Mouse (Mus musculus) embryonic facial prominence, embryonic 12.5 days (tissue): ENCODE measurements around the gene Morc4. TPM values are rescaled to one million over a fixed set of nuclear protein-coding genes. Genes with fewer than 3 reads are reported as not detected.

Experiments
- ATAC-seq: fragments of 200-750 bp; cut with Nextera tagmentation; 2 replicates; pipeline ENCODE4 v1.8.0; 2017; ENCODE audit not compliant: insufficient number of reproducible peaks, insufficient read depth, low FRiP score, low TSS enrichment
- H3K27ac ChIP-seq: fragments of 300-500 bp; sonication (generic); 2 replicates; pipeline ENCODE4 v1.5.1; 2016; ENCODE audit warnings: mild to moderate bottlenecking
- H3K27me3 ChIP-seq: fragments of 300-500 bp; sonication (generic); 2 replicates; pipeline ENCODE4 v1.6.1; 2016; ENCODE audit warnings: mild to moderate bottlenecking, moderate library complexity
- H3K36me3 ChIP-seq: fragments of 300-500 bp; sonication (generic); 2 replicates; pipeline ENCODE4 v1.6.1; 2016; ENCODE audit warnings: mild to moderate bottlenecking
- H3K4me1 ChIP-seq: fragments of 300-500 bp; sonication (generic); 2 replicates; pipeline ENCODE4 v1.6.1; 2016
- H3K4me2 ChIP-seq: fragments of 300-500 bp; sonication (generic); replicated peaks from 2 replicates; pipeline ENCODE4 v1.6.1; 2016; ENCODE audit warnings: mild to moderate bottlenecking, moderate library complexity
- H3K4me3 ChIP-seq: fragments of 300-500 bp; sonication (generic); 2 replicates; pipeline ENCODE4 v1.5.1; 2016; ENCODE audit warnings: mild to moderate bottlenecking
- H3K9ac ChIP-seq: fragments of 300-500 bp; sonication (generic); 2 replicates; pipeline ENCODE4 v1.6.1; 2016; ENCODE audit warnings: mild to moderate bottlenecking, moderate library complexity
- H3K9me3 ChIP-seq: fragments of 300-500 bp; sonication (generic); 2 replicates; pipeline ENCODE4 v1.6.1; 2016; ENCODE audit warnings: mild to moderate bottlenecking, moderate library complexity
- WGBS: fragments of 180-500 bp; shearing (Covaris S2); methylation state at CpG from one replicate; pipeline ENCODE4 v1.1.7; 2016; 5-methylcytosine and 5-hydroxymethylcytosine counted together
- polyA plus RNA-seq: library from polyadenylated mRNA; unstranded; fragments of >200 nt; fragmentation: Nextera tagmentation; extraction: Ambion mirVana; gene quantifications from 2 replicates; pipeline ENCODE4 v1.2.1, GENCODE M21; 2016

The Morc4 gene
- 12.8 and 14.2 TPM in 2 replicates for polyA plus RNA-seq

DNA sequence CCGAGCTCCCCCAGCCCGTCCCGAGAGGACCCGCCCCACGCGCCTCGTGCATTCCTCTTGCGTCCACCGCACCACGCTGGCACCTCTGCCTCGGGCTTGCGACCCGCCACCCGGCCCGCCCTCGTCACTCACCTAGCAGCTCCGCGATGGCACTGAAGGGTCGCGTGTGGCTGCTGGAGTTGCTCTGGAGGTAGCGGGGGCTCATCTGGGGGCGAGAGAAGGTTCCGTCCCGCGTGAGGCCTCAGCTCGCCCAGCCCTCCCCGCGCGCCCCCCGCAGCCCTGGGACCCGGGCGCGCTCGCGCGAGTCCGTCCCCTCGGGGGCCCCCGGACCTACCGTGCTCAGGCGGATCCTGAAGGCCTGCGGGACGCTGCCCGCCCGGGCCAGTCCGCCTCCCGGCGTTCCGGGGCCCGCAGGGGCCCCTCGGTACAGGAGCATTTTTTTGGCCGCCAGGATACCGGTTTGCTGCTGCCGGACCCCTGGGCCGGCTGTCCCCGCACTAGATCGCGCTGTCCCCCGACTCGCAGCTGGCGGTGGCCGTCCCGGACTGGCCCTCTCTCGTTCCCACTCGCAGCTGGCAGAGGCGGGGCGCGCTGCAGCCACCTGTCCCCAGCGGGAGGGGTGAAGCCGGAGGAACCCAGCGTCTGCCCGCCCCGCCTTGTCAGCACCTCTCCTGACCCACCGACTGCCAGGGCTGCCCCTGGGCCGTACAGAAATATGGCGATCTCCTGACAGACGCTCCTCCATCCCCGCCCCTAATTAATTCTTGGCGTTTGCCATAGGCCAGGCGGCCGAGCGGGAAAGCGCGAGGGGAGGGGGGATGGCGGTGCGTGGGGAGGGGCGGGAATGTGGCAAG, at the start of gene Morc4:
TSS of gene Morc4 (minus strand) at position 740 of the 854 bp plus-strand sequence.
- Histone ChIP-seq H3K4me1 (no peaks in the 10 kb centered on the region), H3K9me3 (no peaks in the 10 kb centered on the region)
- 29% methylated on average over 53 of the region's 87 CpGs for WGBS

DNA sequence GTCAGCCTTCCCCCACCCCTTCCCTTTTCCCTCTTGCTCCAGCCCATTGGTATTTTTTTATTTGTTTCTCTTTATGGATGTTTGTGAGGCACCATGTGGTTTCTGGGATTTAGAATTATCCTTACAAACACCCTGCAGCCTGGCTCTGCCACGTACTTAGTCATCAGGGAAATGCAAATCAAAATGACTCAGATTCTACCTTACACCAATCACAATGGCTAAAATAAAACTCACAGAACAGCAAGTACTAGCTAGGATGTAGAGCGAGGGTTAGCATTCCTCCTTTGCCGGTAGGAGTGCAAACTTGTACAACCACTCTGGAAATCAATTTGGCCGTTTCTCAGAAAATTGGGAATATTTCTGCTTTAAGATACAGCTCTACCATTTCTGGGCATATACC, 49.1 kb upstream of the Morc4 start:
- 86% methylated on average over 4 of the region's 4 CpGs for WGBS
- Histone ChIP-seq H3K4me3 (no peak overlapping the region), H3K4me2 (no peak overlapping the region), H3K36me3 (no peaks in the 10 kb centered on the region), H3K27ac (no peak overlapping the region), H3K9me3 (no peaks in the 10 kb centered on the region), H3K9ac (no peak overlapping the region), H3K27me3 (no peaks in the 10 kb centered on the region), H3K4me1 (no peaks in the 10 kb centered on the region)
- no peak for ATAC-seq

More for the DNA sequence above, at the start of gene Morc4:
- no peak within 1 kb of the TSS for H3K27ac ChIP-seq
- ATAC-seq: peak; percentile 84
- H3K4me3 ChIP-seq: peak within 1 kb of the TSS; percentile 55
- H3K36me3 ChIP-seq: no peaks in the 10 kb centered on the region
- peak within 1 kb of the TSS; percentile 63 for H3K4me2 ChIP-seq
- peak within 1 kb of the TSS; percentile 50 for H3K9ac ChIP-seq
- H3K27me3 ChIP-seq: peaks cover 13% of the 10 kb centered on the region

DNA sequence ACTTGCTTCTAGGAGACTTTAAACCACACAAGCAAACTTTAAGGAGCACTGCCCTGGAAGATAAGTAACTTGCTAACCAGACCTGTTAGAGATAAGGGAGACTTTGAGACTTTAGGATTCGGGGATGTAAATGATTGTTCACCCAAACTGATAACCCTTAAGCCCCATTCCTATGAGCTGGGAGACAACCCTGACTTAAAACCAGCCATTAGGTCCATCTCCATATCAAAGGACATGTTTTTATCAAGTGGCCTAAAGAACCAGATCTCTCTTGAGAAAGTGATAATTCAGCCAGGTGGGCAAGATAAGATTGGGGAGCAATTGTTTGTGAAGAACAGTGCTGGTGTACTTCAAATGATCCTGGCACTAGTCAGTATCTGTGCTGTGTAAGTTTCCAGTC, 19.9 kb upstream of the Morc4 start:
- Histone ChIP-seq H3K4me3 (no peak overlapping the region), H3K4me2 (no peak overlapping the region), H3K9ac (no peak overlapping the region), H3K4me1 (no peaks in the 10 kb centered on the region), H3K36me3 (no peaks in the 10 kb centered on the region), H3K27me3 (no peaks in the 10 kb centered on the region), H3K27ac (no peak overlapping the region), H3K9me3 (no peaks in the 10 kb centered on the region)
- 88% methylated on average over 1 of the region's 1 CpGs for WGBS
- no peak for ATAC-seq

GRCm38 (mm10) chrX:139883221-139883620, 11.7 kb upstream of the Morc4 start:
- H3K4me2 ChIP-seq: no peak overlapping the region
- no peaks in the 10 kb centered on the region for H3K36me3 ChIP-seq
- no peaks in the 10 kb centered on the region for H3K4me1 ChIP-seq
- no peak overlapping the region for H3K9ac ChIP-seq
- no peaks in the 10 kb centered on the region for H3K27me3 ChIP-seq
- ATAC-seq: no peak
- H3K4me3 ChIP-seq: no peak overlapping the region
- H3K9me3 ChIP-seq: no peaks in the 10 kb centered on the region
- no peak overlapping the region for H3K27ac ChIP-seq

DNA sequence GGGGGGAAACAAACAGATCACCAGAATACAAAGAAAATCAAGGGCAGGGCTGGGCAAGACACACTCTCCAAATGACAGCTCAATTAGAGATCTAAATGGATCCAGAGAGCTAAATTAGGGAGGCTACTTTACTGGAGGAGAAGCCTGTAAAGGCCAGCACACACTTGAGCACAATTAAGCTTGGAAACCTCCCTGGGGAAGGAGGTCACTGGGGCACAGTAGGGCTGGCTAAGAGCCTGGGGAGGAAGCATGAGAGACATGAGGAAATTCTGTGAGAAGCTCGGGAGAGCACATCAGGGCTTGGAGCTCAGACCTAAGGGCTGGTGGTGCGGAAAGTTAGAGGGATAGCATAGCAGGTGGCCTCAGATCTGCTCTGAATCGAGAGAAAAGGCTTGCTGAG, 6.5 kb upstream of the Morc4 start:
- H3K36me3 ChIP-seq: no peaks in the 10 kb centered on the region
- no peak overlapping the region for H3K9ac ChIP-seq
- no peak for ATAC-seq
- H3K27me3 ChIP-seq: peaks cover 9% of the 10 kb centered on the region
- WGBS: 29% methylated on average over 3 of the region's 3 CpGs
- no peaks in the 10 kb centered on the region for H3K9me3 ChIP-seq
- H3K4me3 ChIP-seq: no peak overlapping the region
- H3K4me2 ChIP-seq: no peak overlapping the region
- H3K27ac ChIP-seq: no peak overlapping the region
- H3K4me1 ChIP-seq: no peaks in the 10 kb centered on the region

DNA sequence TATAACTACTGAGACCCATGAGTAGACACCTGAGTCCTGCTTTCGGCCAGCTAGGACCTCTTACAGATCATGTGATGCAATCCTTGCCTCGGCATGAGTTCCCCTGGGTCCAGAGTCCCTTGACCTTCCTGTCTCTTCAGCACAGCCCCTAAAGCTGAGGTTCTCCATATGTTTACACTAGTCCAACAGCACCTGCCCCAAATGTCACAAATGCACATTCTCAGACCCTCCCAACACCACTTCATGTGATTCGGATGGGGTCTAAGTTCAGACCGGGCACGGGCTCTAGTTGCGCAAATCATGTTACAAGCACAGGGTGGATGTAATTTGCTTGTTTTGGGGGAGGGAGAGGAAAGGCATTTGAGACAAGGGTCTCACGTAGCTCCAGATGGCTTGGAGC, 5.6 kb upstream of the Morc4 start:
- Histone ChIP-seq H3K9me3 (no peaks in the 10 kb centered on the region), H3K27ac (no peak overlapping the region), H3K4me3 (no peak overlapping the region), H3K4me2 (no peak overlapping the region), H3K27me3 (peaks cover 10% of the 10 kb centered on the region), H3K36me3 (no peaks in the 10 kb centered on the region), H3K9ac (no peak overlapping the region), H3K4me1 (no peaks in the 10 kb centered on the region)
- 47% methylated on average over 7 of the region's 7 CpGs for WGBS
- no peak for ATAC-seq

DNA sequence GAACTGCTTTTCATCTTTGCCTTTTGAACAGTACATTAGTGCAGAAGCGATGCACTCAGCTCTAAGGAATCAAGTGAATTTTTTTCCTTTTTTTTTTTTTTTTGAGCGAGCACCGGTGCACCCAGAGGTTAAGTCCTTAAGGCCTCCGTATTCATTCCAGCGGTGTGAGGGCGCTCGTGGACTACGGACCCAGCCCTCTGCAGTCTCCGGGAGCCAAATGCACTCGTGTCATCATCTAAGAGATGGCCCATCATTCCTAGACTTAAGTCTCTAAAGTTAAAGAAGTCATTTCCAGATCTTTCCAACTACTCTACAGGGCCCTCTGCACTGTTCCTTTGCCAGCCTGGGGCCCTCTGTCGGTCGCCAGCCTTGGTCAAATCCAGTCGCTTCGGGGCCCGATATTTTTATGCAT, 1.2 kb downstream of the Morc4 start:
- ATAC-seq: no peak
- WGBS: 33% methylated on average over 15 of the region's 15 CpGs

GRCm38 (mm10) chrX:139859402-139859801, 12.1 kb downstream of the Morc4 start:
- no peak overlapping the region for H3K4me3 ChIP-seq
- no peak overlapping the region for H3K4me2 ChIP-seq
- WGBS: 86% methylated on average over 5 of the region's 5 CpGs
- no peak for ATAC-seq
- H3K9me3 ChIP-seq: no peaks in the 10 kb centered on the region
- H3K9ac ChIP-seq: no peak overlapping the region
- no peaks in the 10 kb centered on the region for H3K36me3 ChIP-seq
- no peak overlapping the region for H3K27ac ChIP-seq
- no peaks in the 10 kb centered on the region for H3K4me1 ChIP-seq
- no peaks in the 10 kb centered on the region for H3K27me3 ChIP-seq

More for the DNA sequence above, 1.2 kb downstream of the Morc4 start:
- Histone ChIP-seq H3K36me3 (no peaks in the 10 kb centered on the region), H3K4me3 (peak overlapping the region; percentile 55), H3K27me3 (peaks cover 13% of the 10 kb centered on the region), H3K4me1 (no peaks in the 10 kb centered on the region), H3K4me2 (peak overlapping the region; percentile 63), H3K9ac (0 out of 2 replicates have a peak overlapping the region, but pooled peaks have one; percentile 50), H3K9me3 (no peaks in the 10 kb centered on the region), H3K27ac (no peak overlapping the region)

DNA sequence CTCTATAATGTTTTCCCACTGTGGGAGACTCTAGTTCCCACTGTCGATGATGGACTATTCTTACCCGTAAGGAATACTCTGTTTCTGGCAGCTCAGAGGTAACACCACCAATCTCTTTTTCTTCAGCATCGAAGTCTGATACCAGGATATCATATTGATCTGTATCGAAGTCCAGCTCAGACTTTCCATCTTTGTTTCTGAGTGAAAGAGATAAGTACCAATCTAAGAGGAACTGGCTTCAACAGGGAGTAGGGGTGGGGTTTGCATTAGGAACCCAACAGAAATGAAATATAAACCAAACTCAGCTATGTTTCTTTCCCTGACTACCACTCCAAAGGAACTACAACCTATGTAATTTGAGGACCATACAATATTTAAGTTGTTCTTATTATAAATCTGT, 16.7 kb downstream of the Morc4 start:
- ATAC-seq: no peak
- Histone ChIP-seq H3K9ac (no peak overlapping the region), H3K27me3 (no peaks in the 10 kb centered on the region), H3K4me3 (no peak overlapping the region), H3K4me2 (no peak overlapping the region), H3K27ac (no peak overlapping the region), H3K36me3 (no peaks in the 10 kb centered on the region), H3K4me1 (no peaks in the 10 kb centered on the region), H3K9me3 (no peaks in the 10 kb centered on the region)
- WGBS: 89% methylated on average over 4 of the region's 4 CpGs

DNA sequence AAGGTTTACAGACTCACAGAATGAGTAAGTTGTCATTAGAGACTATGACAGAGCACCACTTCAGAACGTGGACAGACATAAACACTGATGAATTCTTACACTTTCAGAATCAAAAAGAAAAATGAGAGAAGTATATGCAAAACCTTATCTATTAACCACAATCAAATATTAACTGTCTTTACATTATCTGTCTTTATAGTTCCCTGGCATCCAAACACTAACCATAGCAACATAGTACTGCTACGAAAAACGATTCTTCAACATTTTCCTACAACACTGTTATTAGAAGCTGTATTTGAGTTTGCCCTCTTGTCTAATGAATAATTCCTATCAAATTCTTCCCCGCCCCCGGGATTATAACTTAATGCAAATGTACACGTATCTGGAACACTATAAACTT, 30.4 kb downstream of the Morc4 start:
- 78% methylated on average over 6 of the region's 6 CpGs for WGBS
- Histone ChIP-seq H3K4me1 (no peaks in the 10 kb centered on the region), H3K36me3 (no peaks in the 10 kb centered on the region), H3K4me3 (no peak overlapping the region), H3K9ac (no peak overlapping the region), H3K9me3 (no peaks in the 10 kb centered on the region), H3K4me2 (no peak overlapping the region), H3K27ac (no peak overlapping the region), H3K27me3 (no peaks in the 10 kb centered on the region)
- no peak for ATAC-seq

GRCm38 (mm10) chrX:139839057-139839456, 32.4 kb downstream of the Morc4 start:
- Histone ChIP-seq H3K27me3 (no peaks in the 10 kb centered on the region), H3K27ac (no peak overlapping the region), H3K9ac (no peak overlapping the region), H3K36me3 (no peaks in the 10 kb centered on the region), H3K4me3 (no peak overlapping the region), H3K4me1 (no peaks in the 10 kb centered on the region), H3K4me2 (no peak overlapping the region), H3K9me3 (no peaks in the 10 kb centered on the region)
- 48% methylated on average over 3 of the region's 3 CpGs for WGBS
- no peak for ATAC-seq

- Histone ChIP-seq H3K9me3 (no peaks in the 10 kb centered on the region), H3K27ac (no peak overlapping the region), H3K4me2 (no peak overlapping the region), H3K4me1 (no peaks in the 10 kb centered on the region), H3K27me3 (no peaks in the 10 kb centered on the region), H3K36me3 (no peaks in the 10 kb centered on the region), H3K9ac (no peak overlapping the region), H3K4me3 (no peak overlapping the region)
- ATAC-seq: no peak
- 20% methylated on average over 5 of the region's 5 CpGs for WGBS
Observed at GRCm38 (mm10) chrX:139832464-139832863, 39.0 kb downstream of the Morc4 start.
